Mouse (Mus musculus) MEL (cell line): ENCODE measurements around the gene Ppfia4. TPM values are rescaled to one million over a fixed set of nuclear protein-coding genes. Genes with fewer than 3 reads are reported as not detected.
A peak's percentile ranks its signal among the peaks of the same experiment; 100 is the strongest.

Experiments used
- DNase-seq: peaks from one replicate; pipeline ENCODE4 v3.0.0; 2011; ENCODE audit warnings: low read depth, low spot score
- H3K27ac ChIP-seq: 2 replicates; pipeline ENCODE4 v1.5.1; 2012; ENCODE audit warnings: low read depth, mild to moderate bottlenecking, control low read depth, low read length, moderate library complexity; ENCODE audit not compliant: control insufficient read depth
- H3K27me3 ChIP-seq, 2 experiments: fragments of 150-350 bp in 1 of 2; sonication (generic) in 1 of 2; 2 replicates each; pipeline ENCODE4 v1.6.1; 2012; ENCODE audit warnings: low read length in 2 of 2, mild to moderate bottlenecking in 2 of 2, improper control_type of control experiment in 1 of 2, moderate library complexity in 1 of 2; ENCODE audit not compliant: insufficient read depth in 2 of 2, control insufficient read depth in 1 of 2
- H3K36me3 ChIP-seq, 2 experiments: 2 replicates each; pipeline ENCODE4 v1.6.1; 2012 to 2014; ENCODE audit warnings: low read length in 2 of 2, improper control_type of control experiment in 1 of 2, inconsistent platforms in 1 of 2, mild to moderate bottlenecking in 1 of 2; ENCODE audit not compliant: insufficient read depth in 2 of 2, control insufficient read depth in 1 of 2
- H3K4me1 ChIP-seq, 2 experiments: fragments of 150-350 bp in 1 of 2; sonication (generic) in 1 of 2; 2 replicates each; pipeline ENCODE4 v1.6.1; 2012; ENCODE audit warnings: low read length in 2 of 2, improper control_type of control experiment in 1 of 2, mild to moderate bottlenecking in 1 of 2; ENCODE audit not compliant: insufficient read depth in 2 of 2, control insufficient read depth in 1 of 2
- H3K4me3 ChIP-seq, 2 experiments: fragments of 150-350 bp in 1 of 2; sonication (generic) in 1 of 2; 2 replicates each; pipeline ENCODE4 v1.5.1; 2012; ENCODE audit warnings: low read depth in 2 of 2, low read length in 2 of 2, mild to moderate bottlenecking in 2 of 2, moderate library complexity in 2 of 2, control low read depth in 1 of 2, improper control_type of control experiment in 1 of 2; ENCODE audit not compliant: control insufficient read depth in 1 of 2, insufficient read depth in 1 of 2
- H3K79me2 ChIP-seq: 2 replicates; pipeline ENCODE4 v1.6.1; 2012; ENCODE audit warnings: mild to moderate bottlenecking, low read length, moderate library complexity; ENCODE audit not compliant: control insufficient read depth, poor library complexity, insufficient read depth
- H3K9ac ChIP-seq: 2 replicates; pipeline ENCODE4 v1.6.1; 2012; ENCODE audit warnings: low read depth, mild to moderate bottlenecking, control low read depth, low read length, moderate library complexity; ENCODE audit not compliant: control insufficient read depth, poor library complexity, severe bottlenecking
- H3K9me3 ChIP-seq: fragments of 150-350 bp; sonication (generic); replicated peaks from 2 replicates; pipeline ENCODE4 v1.6.1; 2012; ENCODE audit warnings: mild to moderate bottlenecking, low read length, improper control_type of control experiment, moderate library complexity; ENCODE audit not compliant: insufficient read depth
- CHD2 ChIP-seq: IDR thresholded peaks from 2 replicates; pipeline ENCODE4 v1.6.1; 2011; ENCODE audit warnings: low read length, improper control_type of control experiment
- CTCF ChIP-seq, 3 experiments: IDR thresholded peaks in 2 of 3; conservative IDR thresholded peaks in 1 of 3; 2 replicates each; pipeline ENCODE4 v1.5.1; 2011 to 2012; ENCODE audit warnings: low read length in 3 of 3, low read depth in 2 of 3, mild to moderate bottlenecking in 2 of 3, improper control_type of control experiment in 1 of 3, inconsistent platforms in 1 of 3, mixed read lengths in 1 of 3, moderate library complexity in 1 of 3; ENCODE audit not compliant: control insufficient read depth in 1 of 3, insufficient read depth in 1 of 3, poor library complexity in 1 of 3, severe bottlenecking in 1 of 3
- ELF1 ChIP-seq: IDR thresholded peaks from 2 replicates; pipeline ENCODE4 v1.6.1; 2014; ENCODE audit warnings: low read depth, mild to moderate bottlenecking, inconsistent platforms, low read length, improper control_type of control experiment, moderate library complexity
- EP300 ChIP-seq, 2 experiments: IDR thresholded peaks; 2 replicates each; pipeline ENCODE4 v1.6.1; 2011; ENCODE audit warnings: improper control_type of control experiment in 2 of 2, low read length in 2 of 2, low read depth in 1 of 2, mild to moderate bottlenecking in 1 of 2
- ETS1 ChIP-seq: IDR thresholded peaks from 2 replicates; pipeline ENCODE4 v1.6.1; 2012; ENCODE audit warnings: low read depth, mild to moderate bottlenecking, inconsistent platforms, low read length, improper control_type of control experiment, moderate library complexity
- GABPA ChIP-seq: IDR thresholded peaks from 2 replicates; pipeline ENCODE4 v1.6.1; 2012; ENCODE audit warnings: low read depth, mild to moderate bottlenecking, inconsistent platforms, low read length, improper control_type of control experiment, moderate library complexity
- GATA1 ChIP-seq: IDR thresholded peaks from 2 replicates; pipeline ENCODE4 v1.6.1; 2011; ENCODE audit warnings: low read depth, low read length, improper control_type of control experiment
- HCFC1 ChIP-seq: IDR thresholded peaks from 2 replicates; pipeline ENCODE4 v1.6.1; 2012; ENCODE audit warnings: low read depth, mild to moderate bottlenecking, inconsistent platforms, low read length, improper control_type of control experiment, moderate library complexity
- JUND ChIP-seq: IDR thresholded peaks from 2 replicates; pipeline ENCODE4 v1.6.1; 2011; ENCODE audit warnings: low read depth, mild to moderate bottlenecking, improper control_type of control experiment, low read length
- KAT2A ChIP-seq: conservative IDR thresholded peaks from 2 replicates; pipeline ENCODE4 v1.6.1; 2012; ENCODE audit warnings: low read depth, low read length, improper control_type of control experiment, inconsistent platforms
- MAFK ChIP-seq: IDR thresholded peaks from 2 replicates; pipeline ENCODE4 v1.6.1; 2011; ENCODE audit warnings: low read depth, mild to moderate bottlenecking, low read length, improper control_type of control experiment, borderline replicate concordance
- MAX ChIP-seq: IDR thresholded peaks from 2 replicates; pipeline ENCODE4 v1.6.1; 2011; ENCODE audit warnings: low read length, improper control_type of control experiment
- MEF2A ChIP-seq: IDR thresholded peaks from 2 replicates; pipeline ENCODE4 v1.6.1; 2014; ENCODE audit warnings: low read depth, mild to moderate bottlenecking, inconsistent platforms, low read length, improper control_type of control experiment; ENCODE audit not compliant: poor library complexity, insufficient replicate concordance, severe bottlenecking; ENCODE audit errors: extremely low read depth
- MXI1 ChIP-seq: IDR thresholded peaks from 2 replicates; pipeline ENCODE4 v1.6.1; 2011; ENCODE audit warnings: mild to moderate bottlenecking, low read depth, low read length, improper control_type of control experiment
- MYB ChIP-seq: IDR thresholded peaks from 2 replicates; pipeline ENCODE4 v1.6.1; 2011; ENCODE audit warnings: mild to moderate bottlenecking, low read depth, low read length, improper control_type of control experiment
- MYC ChIP-seq: IDR thresholded peaks from 2 replicates; pipeline ENCODE4 v1.6.1; 2011; ENCODE audit warnings: low read depth, mild to moderate bottlenecking, low read length, improper control_type of control experiment, moderate library complexity
- NELFE ChIP-seq: IDR thresholded peaks from 2 replicates; pipeline ENCODE4 v1.6.1; 2011; ENCODE audit warnings: low read depth, low read length, improper control_type of control experiment
- NRF1 ChIP-seq: IDR thresholded peaks from 2 replicates; pipeline ENCODE4 v1.6.1; 2014; ENCODE audit warnings: low read depth, mild to moderate bottlenecking, inconsistent platforms, low read length, improper control_type of control experiment, moderate library complexity; ENCODE audit not compliant: poor library complexity, insufficient read depth, severe bottlenecking
- POLR2A ChIP-seq, 2 experiments: IDR thresholded peaks; 2 replicates each; pipeline ENCODE4 v1.6.1; 2011 to 2012; ENCODE audit warnings: low read length in 2 of 2, mild to moderate bottlenecking in 2 of 2, control low read depth in 1 of 2, improper control_type of control experiment in 1 of 2, low read depth in 1 of 2, moderate library complexity in 1 of 2; ENCODE audit not compliant: control insufficient read depth in 1 of 2, insufficient read depth in 1 of 2, poor library complexity in 1 of 2
- POLR2AphosphoS2 ChIP-seq: IDR thresholded peaks from 2 replicates; pipeline ENCODE4 v1.6.1; 2011; ENCODE audit warnings: low read length, improper control_type of control experiment
- POLR2AphosphoS5 ChIP-seq: IDR thresholded peaks from 2 replicates; pipeline ENCODE4 v1.6.1; 2012; ENCODE audit warnings: low read depth, borderline replicate concordance, mild to moderate bottlenecking, inconsistent platforms, low read length, moderate library complexity, mixed read lengths
- RAD21 ChIP-seq: IDR thresholded peaks from 2 replicates; pipeline ENCODE4 v1.6.1; 2011; ENCODE audit warnings: mild to moderate bottlenecking, low read depth, low read length, improper control_type of control experiment
- SIN3A ChIP-seq: IDR thresholded peaks from 2 replicates; pipeline ENCODE4 v1.6.1; 2012; ENCODE audit warnings: low read length, improper control_type of control experiment, inconsistent platforms
- SMC3 ChIP-seq: IDR thresholded peaks from 2 replicates; pipeline ENCODE4 v1.6.1; 2011; ENCODE audit warnings: low read depth, low read length, improper control_type of control experiment
- TAL1 ChIP-seq: IDR thresholded peaks from 2 replicates; pipeline ENCODE4 v1.6.1; 2012; ENCODE audit warnings: mild to moderate bottlenecking, inconsistent platforms, low read length, moderate library complexity, mixed read lengths
- TBP ChIP-seq: IDR thresholded peaks from 2 replicates; pipeline ENCODE4 v1.8.0; 2011; ENCODE audit warnings: low read depth, low read length, improper control_type of control experiment
- TCF12 ChIP-seq: IDR thresholded peaks from 2 replicates; pipeline ENCODE4 v1.6.1; 2014; ENCODE audit warnings: low read depth, mild to moderate bottlenecking, inconsistent platforms, low read length, improper control_type of control experiment, moderate library complexity
- USF1 ChIP-seq: IDR thresholded peaks from 2 replicates; pipeline ENCODE4 v1.6.1; 2014; ENCODE audit warnings: low read depth, mild to moderate bottlenecking, inconsistent platforms, low read length, improper control_type of control experiment, moderate library complexity
- ZKSCAN1 ChIP-seq: IDR thresholded peaks from 2 replicates; pipeline ENCODE4 v1.6.1; 2012; ENCODE audit warnings: low read depth, mild to moderate bottlenecking, inconsistent platforms, low read length, improper control_type of control experiment, moderate library complexity
- ZMIZ1 ChIP-seq: IDR thresholded peaks from 2 replicates; pipeline ENCODE4 v1.6.1; 2012; ENCODE audit warnings: low read depth, mild to moderate bottlenecking, inconsistent platforms, low read length, improper control_type of control experiment, moderate library complexity
- ZNF384 ChIP-seq: IDR thresholded peaks from 2 replicates; pipeline ENCODE4 v1.6.1; 2012; ENCODE audit warnings: low read depth, mild to moderate bottlenecking, inconsistent platforms, low read length, improper control_type of control experiment
- polyA plus RNA-seq, 2 experiments: library from polyadenylated mRNA; stranded (reverse) in 1 of 2; unstranded in 1 of 2; fragments of >175 nt in 1 of 2; fragments of >200 nt in 1 of 2; gene quantifications; 2 replicates each; pipeline versions ENCODE4 v1.2.1 to v1.2.4; 2012; ENCODE audit warnings: low replicate concordance in 2 of 2, low read depth in 1 of 2; ENCODE audit not compliant: insufficient read length in 2 of 2, insufficient read depth in 1 of 2, missing spikeins in 1 of 2
- total RNA-seq: library from RNA; depleted of rRNA; stranded (reverse); fragments of 300-350 nt; gene quantifications from 2 replicates; pipeline ENCODE4 v1.2.3, GENCODE M21; 2012

The Ppfia4 gene
- total and polyA plus RNA-seq, 3 experiments: 0.11 TPM; not detected in 2

GRCm38 (mm10) chr1:134363194-134363593 lies 30.5 kb upstream of the Ppfia4 start:
- H3K9ac ChIP-seq: no peak overlapping the region; the same call in 1 of the 2 replicates
- no peaks in the 10 kb centered on the region for H3K9me3 ChIP-seq
- TF ChIP-seq NELFE: no peak
- peak; percentile 92 for TF ChIP-seq ZNF384
- TF ChIP-seq, all 39 proteins: peak for 1
- H3K36me3 ChIP-seq: peaks cover 5 to 9% of the 10 kb centered on the region in 2 experiments; a peak in 2 of 4 replicates
- peak; percentile 24 for DNase-seq
- peaks cover 12% of the 10 kb centered on the region for H3K79me2 ChIP-seq
- no peak overlapping the region for H3K4me3 ChIP-seq
- no peak overlapping the region for H3K27ac ChIP-seq
- no peaks in the 10 kb centered on the region for H3K27me3 ChIP-seq
- peaks cover 5 to 6% of the 10 kb centered on the region in 2 experiments for H3K4me1 ChIP-seq

- no peaks in the 10 kb centered on the region for H3K27me3 ChIP-seq
- peaks cover 12% of the 10 kb centered on the region for H3K79me2 ChIP-seq
- DNase-seq: peak; percentile 96
- TF ChIP-seq GATA1 (no peak), CHD2 (peak; percentile 94), MYB (no peak), NELFE (peak; percentile 98), TAL1 (no peak), MYC (no peak), JUND (no peak), GABPA (no peak), MEF2A (0 out of 2 replicates have a peak, but pooled peaks have one; percentile 12), TCF12 (peak; percentile 69), KAT2A (no peak; the same call in 1 of the 2 replicates), ZKSCAN1 (no peak), SIN3A (peak; percentile 93), USF1 (0 out of 2 replicates have a peak, but pooled peaks have one; percentile 25), ZMIZ1 (peak; percentile 95), NRF1 (no peak), ELF1 (peak; percentile 56; the same call in 1 of the 2 replicates), HCFC1 (peak; percentile 91), RAD21 (no peak), ETS1 (no peak), MAFK (no peak), POLR2A (IDR thresholded peaks at IDR 0.05; ENCODE audit: control insufficient read depth in 1 of 2, insufficient read depth in 1 of 2, low read depth in 1 of 2, low read length in 2 of 2, poor library complexity in 1 of 2) (peak; percentile 94 to 98), EP300 (IDR thresholded peaks at IDR 0.05; ENCODE audit: low read depth in 1 of 2, low read length in 2 of 2) (no peak), POLR2AphosphoS2 (peak; percentile 96), POLR2AphosphoS5 (no peak), MXI1 (peak; percentile 90), CTCF (IDR thresholded peaks at IDR 0.05 in 2 of 3, conservative IDR thresholded peaks at IDR 0.05 in 1 of 3; ENCODE audit: control insufficient read depth in 1 of 3, insufficient read depth in 1 of 3, low read depth in 2 of 3, low read length in 3 of 3, poor library complexity in 1 of 3, severe bottlenecking in 1 of 3) (no peak), MAX (peak; percentile 58; the same call in 1 of the 2 replicates), TBP (peak; percentile 78), SMC3 (no peak)
- H3K9me3 ChIP-seq: no peaks in the 10 kb centered on the region
- peaks cover 5 to 6% of the 10 kb centered on the region in 2 experiments for H3K4me1 ChIP-seq
- peak within 1 kb of the TSS; percentile 87 for H3K9ac ChIP-seq
- H3K27ac ChIP-seq: peak within 1 kb of the TSS; percentile 75
- H3K4me3 ChIP-seq: peak within 1 kb of the TSS; percentile 65 to 86
- H3K36me3 ChIP-seq: peaks cover 5 to 11% of the 10 kb centered on the region in 2 experiments
These were observed 29.1 kb upstream of the Ppfia4 start, which contains the start of gene Tmem183a for GRCm38 (mm10) chr1:134361857-134362212. TSS of gene Tmem183a (minus strand) at chr1:134361979.
